Mouse (Mus musculus) thymus, postnatal 14 days (tissue): ENCODE measurements around the gene Edf1.
A peak's percentile ranks its signal among the peaks of the same experiment; 100 is the strongest.

ENCODE experiments used
- DNase-seq: peaks from one replicate; pipeline ENCODE4 v3.0.0; 2021

Edf1 gene

GRCm38 (mm10) chr2:25565741-25566140, 8.1 kb downstream of the Edf1 start:
- DNase-seq = no peak

GRCm38 (mm10) chr2:25566558-25566957, 8.9 kb downstream of the Edf1 start:
- no peak for DNase-seq

GRCm38 (mm10) chr2:25568473-25569019, 10.9 kb downstream of the Edf1 start:
- no peak for DNase-seq

GRCm38 (mm10) chr2:25569323-25569722, 11.7 kb downstream of the Edf1 start:
- no peak for DNase-seq

- no peak for DNase-seq
Measured at GRCm38 (mm10) chr2:25571221-25571620, 13.6 kb downstream of the Edf1 start.

GRCm38 (mm10) chr2:25573068-25573467, 15.4 kb downstream of the Edf1 start:
- DNase-seq = no peak

GRCm38 (mm10) chr2:25574136-25574535, 16.5 kb downstream of the Edf1 start:
- no peak for DNase-seq

GRCm38 (mm10) chr2:25574579-25575431, 17.2 kb downstream of the Edf1 start, which contains the start of the genes Mamdc4 and Phpt1:
Mamdc4 (minus strand) TSS chr2:25574845.
Phpt1 (minus strand) TSS chr2:25575224.
- DNase-seq = peak; percentile 96

- peak; percentile 78 for DNase-seq
Measured at GRCm38 (mm10) chr2:25575432-25576027, 17.9 kb downstream of the Edf1 start.

- no peak for DNase-seq
Measured at GRCm38 (mm10) chr2:25576028-25576850, 18.6 kb downstream of the Edf1 start.

GRCm38 (mm10) chr2:25576965-25577891, 19.6 kb downstream of the Edf1 start:
- DNase-seq = peak; percentile 31

- no peak for DNase-seq
Measured at GRCm38 (mm10) chr2:25577951-25578795, 20.5 kb downstream of the Edf1 start.

GRCm38 (mm10) chr2:25578796-25579736, 21.4 kb downstream of the Edf1 start:
- no peak for DNase-seq

GRCm38 (mm10) chr2:25579737-25580460, 22.3 kb downstream of the Edf1 start:
- peak; percentile 78 for DNase-seq

GRCm38 (mm10) chr2:25580621-25581101, 23.0 kb downstream of the Edf1 start:
- DNase-seq = no peak

GRCm38 (mm10) chr2:25581294-25581864, 23.7 kb downstream of the Edf1 start, which contains the start of gene Ajm1:
Ajm1 (minus strand) TSS chr2:25581757.
- peak; percentile 72 for DNase-seq

- no peak for DNase-seq
Measured at GRCm38 (mm10) chr2:25581901-25582301, 24.3 kb downstream of the Edf1 start.

GRCm38 (mm10) chr2:25582466-25583119, 24.9 kb downstream of the Edf1 start:
- no peak for DNase-seq
